Mouse (Mus musculus): ENCODE data around the gene Col5a1.

- no peak for TF ChIP-seq CTCF (conservative IDR thresholded peaks at IDR 0.05; ENCODE audit: low read length)
- TF ChIP-seq POU5F1 (IDR thresholded peaks at IDR 0.05; ENCODE audit: borderline replicate concordance, low read length), result no peak
- TF ChIP-seq NANOG (IDR thresholded peaks at IDR 0.05; ENCODE audit: borderline replicate concordance, low read length), result no peak
These were observed 2.9 kb upstream of the Col5a1 start for GRCm38 (mm10) chr2:27883276-27883675.
